Mouse (Mus musculus): ENCODE results near the gene Armc12. TPM values are rescaled to one million over a fixed set of nuclear protein-coding genes. Genes with fewer than 3 reads are reported as not detected.
A peak's percentile ranks its signal among the peaks of the same experiment; 100 is the strongest.

Armc12 gene
- polyA plus RNA-seq, 1 experiment from 2014 or later, result not detected

GRCm38 (mm10) chr17:28571868-28572267, 41.3 kb downstream of the Armc12 start:
- no peak overlapping the region for H3K4me3 ChIP-seq (ENCODE audit: low read depth, low read length)
- H3K4me1 ChIP-seq (ENCODE audit: insufficient read depth), result peaks cover 13% of the 10 kb centered on the region
- no peak for DNase-seq
- no peak for ATAC-seq
- H3K27me3 ChIP-seq (ENCODE audit: insufficient read depth, low read length), result no peaks in the 10 kb centered on the region
- H3K36me3 ChIP-seq (replicated peaks; ENCODE audit: insufficient read depth, low read length), result no peaks in the 10 kb centered on the region
- H3K9ac ChIP-seq (replicated peaks), result no peak overlapping the region
- H3K27ac ChIP-seq (ENCODE audit: low read depth), result no peak overlapping the region
- TF ChIP-seq CTCF (IDR thresholded peaks at IDR 0.05; ENCODE audit: low read depth) (no peak), EP300 (IDR thresholded peaks at IDR 0.05; ENCODE audit: low read depth) (no peak)
- 73% methylated on average over 3 of the region's 3 CpGs for WGBS (ENCODE audit: insufficient replicate concordance)
- no peak overlapping the region for H3K4me2 ChIP-seq (ENCODE audit: low read depth, low read length)
- H3K9me3 ChIP-seq (ENCODE audit: low read length), result no peaks in the 10 kb centered on the region

DNA sequence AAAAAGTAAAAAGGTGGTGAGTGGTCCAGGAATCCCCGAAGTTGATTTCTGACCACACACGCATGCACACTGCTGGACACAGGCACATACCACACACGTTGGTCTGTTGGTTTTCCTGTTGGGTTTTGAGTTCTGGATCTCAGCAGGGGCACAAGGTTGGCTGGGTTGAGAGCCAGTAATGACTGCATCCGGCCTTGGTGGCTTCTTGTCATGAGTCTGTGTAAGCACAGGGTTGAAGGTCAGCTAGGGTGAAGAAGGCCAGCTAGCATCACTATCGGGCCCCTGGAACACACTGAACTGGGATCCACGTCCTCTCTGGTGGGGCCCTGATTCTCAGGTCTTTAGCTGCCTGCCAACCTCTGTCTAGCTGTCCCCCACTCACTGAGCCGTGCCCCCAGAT, 41.9 kb downstream of the Armc12 start:
- ATAC-seq (no peak), DNase-seq (no peak)
- H3K27me3 ChIP-seq (ENCODE audit: insufficient read depth, low read length), result no peaks in the 10 kb centered on the region
- peaks cover 13% of the 10 kb centered on the region for H3K4me1 ChIP-seq (ENCODE audit: insufficient read depth)
- no peak overlapping the region for H3K4me3 ChIP-seq (ENCODE audit: low read depth, low read length)
- no peaks in the 10 kb centered on the region for H3K36me3 ChIP-seq (replicated peaks; ENCODE audit: insufficient read depth, low read length)
- H3K27ac ChIP-seq (ENCODE audit: low read depth), result no peak overlapping the region
- no peak overlapping the region for H3K4me2 ChIP-seq (ENCODE audit: low read depth, low read length)
- H3K9ac ChIP-seq (replicated peaks), result no peak overlapping the region
- H3K9me3 ChIP-seq (ENCODE audit: low read length), result no peaks in the 10 kb centered on the region
- WGBS (ENCODE audit: insufficient replicate concordance), result 75% methylated on average over 7 of the region's 7 CpGs
- TF ChIP-seq CTCF (IDR thresholded peaks at IDR 0.05; ENCODE audit: low read depth) (no peak), EP300 (IDR thresholded peaks at IDR 0.05; ENCODE audit: low read depth) (no peak)

DNA sequence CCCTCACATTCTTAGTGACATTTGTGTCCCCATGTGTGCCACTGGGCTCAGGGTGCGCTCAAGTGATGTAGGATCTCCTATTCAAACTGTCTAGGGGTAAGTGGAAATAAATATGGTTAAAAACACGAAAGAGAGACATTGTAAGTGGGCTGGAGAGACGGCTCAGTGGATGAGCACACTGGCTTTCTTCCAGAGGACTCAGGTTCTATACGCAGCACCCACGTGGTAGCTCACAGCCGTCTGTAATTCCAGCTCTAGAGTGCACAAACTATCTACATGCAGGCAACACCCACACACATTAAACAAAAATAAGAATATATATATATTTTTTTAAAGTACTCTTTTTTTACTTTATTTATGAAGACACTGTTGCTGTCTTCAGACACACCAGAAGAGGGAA, 42.3 kb downstream of the Armc12 start:
- no peaks in the 10 kb centered on the region for H3K36me3 ChIP-seq (replicated peaks; ENCODE audit: insufficient read depth, low read length)
- H3K9ac ChIP-seq (replicated peaks), result no peak overlapping the region
- WGBS (ENCODE audit: insufficient replicate concordance), result 79% methylated on average over 6 of the region's 6 CpGs
- no peak overlapping the region for H3K4me3 ChIP-seq (ENCODE audit: low read depth, low read length)
- H3K4me2 ChIP-seq (ENCODE audit: low read depth, low read length), result no peak overlapping the region
- no peaks in the 10 kb centered on the region for H3K27me3 ChIP-seq (ENCODE audit: insufficient read depth, low read length)
- DNase-seq (no peak), ATAC-seq (no peak)
- no peaks in the 10 kb centered on the region for H3K9me3 ChIP-seq (ENCODE audit: low read length)
- TF ChIP-seq CTCF (IDR thresholded peaks at IDR 0.05; ENCODE audit: low read depth) (no peak), EP300 (IDR thresholded peaks at IDR 0.05; ENCODE audit: low read depth) (no peak)
- peaks cover 9% of the 10 kb centered on the region for H3K4me1 ChIP-seq (ENCODE audit: insufficient read depth)
- no peak overlapping the region for H3K27ac ChIP-seq (ENCODE audit: low read depth)

DNA sequence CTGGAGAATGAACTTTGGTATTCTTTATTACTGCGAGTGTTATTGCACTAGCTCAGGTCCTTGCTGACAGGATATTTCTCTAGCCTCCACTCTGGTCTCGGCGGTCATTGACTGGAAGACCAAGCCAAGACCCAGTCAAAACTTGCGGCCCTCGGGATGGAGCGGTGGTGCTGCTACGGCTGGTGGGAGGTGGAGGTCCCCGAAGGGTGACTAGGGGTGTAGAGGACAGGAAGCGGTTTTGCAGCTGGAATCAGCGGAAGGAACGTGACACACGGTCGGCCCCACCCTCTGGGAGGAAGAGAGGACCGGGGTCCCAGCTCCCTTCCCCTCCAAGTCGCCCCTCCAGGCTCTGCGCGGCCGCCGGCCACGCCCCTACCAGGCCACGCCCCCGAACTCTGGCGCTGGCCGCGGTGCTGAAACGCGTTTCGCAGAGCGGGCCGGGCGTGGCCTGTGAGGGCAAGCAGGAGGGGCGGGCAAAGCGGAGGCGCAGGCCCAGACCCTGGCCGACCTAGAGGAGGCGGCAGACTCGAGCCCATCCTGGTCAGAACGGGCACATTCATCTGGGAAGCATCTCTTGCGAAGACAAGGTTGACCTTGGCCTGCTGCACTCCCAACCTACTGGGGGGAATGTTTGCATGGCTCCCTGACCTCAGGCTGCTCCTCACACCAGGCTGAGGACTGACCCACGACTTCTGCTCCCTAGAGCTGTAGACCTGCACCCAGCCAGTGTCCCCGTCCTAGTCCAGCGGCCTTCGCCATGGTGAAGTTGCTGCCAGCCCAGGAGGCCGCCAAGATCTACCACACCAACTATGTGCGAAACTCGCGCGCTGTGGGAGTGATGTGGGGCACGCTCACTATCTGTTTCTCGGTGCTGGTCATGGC, 44.9 kb downstream of the Armc12 start, which contains the start of gene Lhfpl5:
TSS of gene Lhfpl5 (plus strand) at position 398 of the 882 bp plus-strand sequence.
- H3K9me3 ChIP-seq (ENCODE audit: low read length), result no peaks in the 10 kb centered on the region
- peaks cover 8% of the 10 kb centered on the region for H3K4me1 ChIP-seq (ENCODE audit: insufficient read depth)
- TF ChIP-seq EP300 (IDR thresholded peaks at IDR 0.05; ENCODE audit: low read depth) (no peak), CTCF (IDR thresholded peaks at IDR 0.05; ENCODE audit: low read depth) (no peak)
- H3K27me3 ChIP-seq (ENCODE audit: insufficient read depth, low read length), result no peaks in the 10 kb centered on the region
- DNase-seq (peak; percentile 75), ATAC-seq (peak; percentile 64)
- WGBS (ENCODE audit: insufficient replicate concordance), result 13% methylated on average over 45 of the region's 50 CpGs
- no peak within 1 kb of the TSS for H3K4me3 ChIP-seq (ENCODE audit: low read depth, low read length)
- peak within 1 kb of the TSS; percentile 45 for H3K4me2 ChIP-seq (ENCODE audit: low read depth, low read length)
- H3K36me3 ChIP-seq (replicated peaks; ENCODE audit: insufficient read depth, low read length), result no peaks in the 10 kb centered on the region
- no peak within 1 kb of the TSS for H3K9ac ChIP-seq (replicated peaks)
- no peak within 1 kb of the TSS for H3K27ac ChIP-seq (ENCODE audit: low read depth)

DNA sequence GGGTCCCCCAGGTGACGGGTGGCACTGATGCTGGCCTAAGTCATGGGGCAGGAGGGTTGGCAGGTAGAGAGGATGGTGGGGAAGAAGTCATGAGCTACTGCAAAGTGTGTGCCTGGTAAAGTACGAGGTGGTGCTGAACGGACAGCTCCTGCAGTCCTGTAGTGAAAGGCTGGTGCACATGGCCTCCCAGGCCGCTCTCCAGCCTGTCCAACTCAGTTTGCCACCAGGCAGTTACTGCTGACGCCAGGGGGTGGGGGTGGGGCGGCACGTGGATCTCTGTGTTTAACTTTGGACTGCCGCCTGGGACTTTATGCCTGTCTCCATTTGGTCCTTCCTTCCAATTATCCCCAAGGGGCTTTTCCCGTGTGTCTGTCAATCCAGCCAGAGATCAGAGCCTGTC, 49.8 kb downstream of the Armc12 start:
- no peak overlapping the region for H3K4me3 ChIP-seq (ENCODE audit: low read depth, low read length)
- WGBS (ENCODE audit: insufficient replicate concordance), result 5% methylated on average over 9 of the region's 9 CpGs
- no peak overlapping the region for H3K27ac ChIP-seq (ENCODE audit: low read depth)
- peaks cover 5% of the 10 kb centered on the region for H3K4me1 ChIP-seq (ENCODE audit: insufficient read depth)
- ATAC-seq (peak; percentile 78; the same call in 1 of the 2 replicates), DNase-seq (peak; percentile 85)
- H3K9ac ChIP-seq (replicated peaks), result no peak overlapping the region
- no peaks in the 10 kb centered on the region for H3K27me3 ChIP-seq (ENCODE audit: insufficient read depth, low read length)
- no peaks in the 10 kb centered on the region for H3K36me3 ChIP-seq (replicated peaks; ENCODE audit: insufficient read depth, low read length)
- no peak overlapping the region for H3K4me2 ChIP-seq (ENCODE audit: low read depth, low read length)
- TF ChIP-seq CTCF (IDR thresholded peaks at IDR 0.05; ENCODE audit: low read depth) (no peak), EP300 (IDR thresholded peaks at IDR 0.05; ENCODE audit: low read depth) (no peak)
- H3K9me3 ChIP-seq (ENCODE audit: low read length), result no peaks in the 10 kb centered on the region

- DNase-seq (no peak), ATAC-seq (no peak)
- no peak overlapping the region for H3K9ac ChIP-seq (replicated peaks)
- H3K9me3 ChIP-seq (ENCODE audit: low read length), result no peaks in the 10 kb centered on the region
- no peak overlapping the region for H3K4me3 ChIP-seq (ENCODE audit: low read depth, low read length)
- no peaks in the 10 kb centered on the region for H3K4me1 ChIP-seq (ENCODE audit: insufficient read depth)
- WGBS (ENCODE audit: insufficient replicate concordance), result 34% methylated on average over 2 of the region's 2 CpGs
- H3K36me3 ChIP-seq (replicated peaks; ENCODE audit: insufficient read depth, low read length), result no peaks in the 10 kb centered on the region
- no peak overlapping the region for H3K4me2 ChIP-seq (ENCODE audit: low read depth, low read length)
- no peak overlapping the region for H3K27ac ChIP-seq (ENCODE audit: low read depth)
- no peak for TF ChIP-seq CTCF (IDR thresholded peaks at IDR 0.05; ENCODE audit: low read depth)
- no peak for TF ChIP-seq EP300 (IDR thresholded peaks at IDR 0.05; ENCODE audit: low read depth)
- no peaks in the 10 kb centered on the region for H3K27me3 ChIP-seq (ENCODE audit: insufficient read depth, low read length)
Measured at GRCm38 (mm10) chr17:28581056-28581455, 50.5 kb downstream of the Armc12 start.
